Mouse (Mus musculus): ENCODE data around the gene Zgpat.
A peak's percentile ranks its signal among the peaks of the same experiment; 100 is the strongest.

Zgpat gene

GRCm38 (mm10) chr2:181364860-181365596 is at the start of gene Zgpat, which contains the start of gene Arfrp1:
Gene Zgpat, plus strand, starts transcription at chr2:181364928.
Gene Arfrp1, minus strand, starts transcription at chr2:181365404.
- peak; percentile 95 for DNase-seq (ENCODE audit: low spot score)

DNA sequence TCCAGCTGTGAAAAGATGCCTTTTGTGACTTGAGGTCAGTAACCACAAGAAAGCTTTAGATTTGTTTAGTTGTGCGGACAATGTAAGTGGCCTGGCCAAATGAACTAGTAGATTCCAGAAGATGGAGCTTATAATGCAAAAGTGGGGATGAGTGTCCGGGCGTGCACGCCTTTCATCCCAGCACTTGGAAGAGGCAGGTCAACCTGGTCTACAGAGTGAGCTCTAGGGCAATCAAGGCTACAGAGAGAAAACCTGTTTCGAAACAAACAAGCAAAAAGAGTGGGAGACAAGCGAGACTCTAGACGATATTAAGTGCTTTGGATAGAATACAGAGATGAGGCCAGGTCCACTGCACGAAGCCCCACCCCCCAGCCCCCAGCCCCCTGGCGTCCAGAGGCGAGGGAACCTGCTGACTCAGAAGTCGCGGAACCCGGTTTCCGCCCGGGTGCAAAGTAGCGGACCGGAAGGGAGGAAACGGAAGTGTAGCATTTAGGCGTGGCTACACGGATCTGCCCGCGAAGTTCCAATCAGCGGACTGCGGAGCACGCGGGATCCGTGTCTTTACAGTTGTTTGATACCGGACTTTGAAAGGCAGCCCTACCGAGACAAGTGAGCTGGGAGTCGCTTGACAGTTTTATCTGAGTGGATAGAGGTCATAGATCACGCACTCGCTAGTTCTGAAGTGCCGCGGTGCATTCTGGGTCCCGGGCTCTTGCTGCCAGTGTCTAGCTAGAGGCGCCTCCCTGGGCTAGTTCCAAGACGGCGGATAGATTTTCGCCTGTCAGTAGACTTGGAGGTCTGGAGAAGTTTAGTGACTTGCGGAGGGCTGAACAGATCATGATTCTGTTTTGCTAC is 45.3 kb upstream of the Zgpat start, which contains the start of gene Rtel1:
Gene Rtel1 (plus strand): TSS at position 492 of the 855 bp plus-strand sequence.
- peak; percentile 93 for DNase-seq (ENCODE audit: low spot score)

DNA sequence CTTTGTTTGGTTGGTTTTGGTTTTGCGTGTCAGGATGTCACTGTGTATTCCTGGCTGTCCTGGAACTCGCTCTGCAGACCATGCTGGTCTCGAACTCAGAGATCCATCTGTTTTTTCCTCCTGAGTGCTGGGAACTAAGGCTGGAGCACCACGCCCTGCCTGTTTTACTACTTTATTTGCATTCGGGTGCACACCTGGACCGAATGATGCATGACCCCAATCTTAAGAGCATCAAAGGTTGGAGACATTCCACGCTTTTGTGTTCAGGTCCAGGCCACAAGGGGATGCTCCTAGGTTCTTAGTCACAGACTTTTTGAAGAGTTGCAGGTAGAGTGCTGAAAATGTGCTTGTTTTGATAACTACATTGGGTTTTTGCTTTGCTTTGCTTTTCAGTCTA is 44.6 kb upstream of the Zgpat start:
- no peak for DNase-seq (ENCODE audit: low spot score)

GRCm38 (mm10) chr2:181322136-181322535 is 42.6 kb upstream of the Zgpat start:
- no peak for DNase-seq (ENCODE audit: low spot score)

- DNase-seq (ENCODE audit: low spot score) = no peak
These were observed 38.6 kb upstream of the Zgpat start for GRCm38 (mm10) chr2:181326098-181326497.

GRCm38 (mm10) chr2:181332542-181332941 is 32.2 kb upstream of the Zgpat start:
- DNase-seq (ENCODE audit: low spot score) = no peak

GRCm38 (mm10) chr2:181334023-181334422 is 30.7 kb upstream of the Zgpat start:
- peak; percentile 70 for DNase-seq (ENCODE audit: low spot score)

DNA sequence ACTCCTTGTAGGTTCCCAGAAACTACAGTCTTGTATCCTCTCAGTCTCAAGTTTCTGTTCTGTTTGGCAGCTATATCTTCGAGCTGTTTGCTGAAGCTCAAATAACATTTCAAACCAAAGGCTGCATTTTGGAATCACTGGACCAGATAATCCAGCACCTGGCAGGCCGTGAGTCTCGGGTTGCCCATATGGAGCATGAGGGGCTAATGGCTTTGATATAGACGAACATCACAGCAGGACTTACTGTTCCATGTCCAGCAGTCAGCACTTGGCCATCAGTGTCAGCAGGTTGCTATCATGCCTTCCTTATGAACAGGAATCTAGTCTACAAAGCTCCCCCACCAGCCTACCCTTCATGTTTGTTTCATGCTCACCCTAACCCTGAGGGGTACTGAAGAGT is 24.3 kb upstream of the Zgpat start:
- DNase-seq (ENCODE audit: low spot score) = no peak

- DNase-seq (ENCODE audit: low spot score) = no peak
These were observed 22.0 kb upstream of the Zgpat start for GRCm38 (mm10) chr2:181342766-181343165.

GRCm38 (mm10) chr2:181356780-181357179 is 7.9 kb upstream of the Zgpat start:
- no peak for DNase-seq (ENCODE audit: low spot score)

DNA sequence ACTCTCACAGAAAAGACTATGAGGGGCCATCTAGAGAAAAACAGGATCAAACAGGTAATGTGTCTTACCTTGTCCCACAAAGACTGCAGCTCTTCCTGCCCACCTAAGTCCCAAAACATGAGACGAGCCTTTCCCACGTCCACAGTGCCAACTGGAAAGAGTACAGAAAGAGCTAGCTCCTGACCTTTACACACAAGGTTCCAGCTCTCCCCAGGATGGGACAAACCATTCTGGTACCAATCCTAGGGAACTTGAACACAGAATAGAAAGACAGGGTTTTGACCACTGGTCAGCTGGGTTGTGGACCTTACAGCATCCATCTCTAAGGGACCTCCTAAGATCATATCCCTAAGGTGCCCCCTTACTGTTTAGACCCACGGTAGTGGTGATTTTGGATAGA is 782 bp upstream of the Zgpat start:
- no peak for DNase-seq (ENCODE audit: low spot score)

DNA sequence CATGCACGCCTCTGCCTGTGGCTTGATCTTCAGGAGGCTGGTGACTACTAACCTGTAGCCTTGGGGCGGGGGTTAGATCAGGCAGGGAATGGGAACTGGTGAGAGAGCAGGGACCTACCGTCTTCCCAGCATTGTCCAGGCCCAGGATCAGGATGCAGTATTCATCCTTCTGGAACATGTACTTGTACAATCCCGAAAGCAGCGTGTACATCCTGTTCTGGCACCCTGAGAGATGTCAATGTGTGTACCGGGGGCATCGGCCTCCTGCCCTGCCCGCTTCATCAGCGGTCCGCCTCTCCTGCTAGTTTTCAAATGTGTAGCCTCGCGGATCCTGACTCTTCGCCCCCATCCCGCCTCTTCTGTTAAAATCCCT is 255 bp upstream of the Zgpat start:
- DNase-seq (ENCODE audit: low spot score) = no peak

DNA sequence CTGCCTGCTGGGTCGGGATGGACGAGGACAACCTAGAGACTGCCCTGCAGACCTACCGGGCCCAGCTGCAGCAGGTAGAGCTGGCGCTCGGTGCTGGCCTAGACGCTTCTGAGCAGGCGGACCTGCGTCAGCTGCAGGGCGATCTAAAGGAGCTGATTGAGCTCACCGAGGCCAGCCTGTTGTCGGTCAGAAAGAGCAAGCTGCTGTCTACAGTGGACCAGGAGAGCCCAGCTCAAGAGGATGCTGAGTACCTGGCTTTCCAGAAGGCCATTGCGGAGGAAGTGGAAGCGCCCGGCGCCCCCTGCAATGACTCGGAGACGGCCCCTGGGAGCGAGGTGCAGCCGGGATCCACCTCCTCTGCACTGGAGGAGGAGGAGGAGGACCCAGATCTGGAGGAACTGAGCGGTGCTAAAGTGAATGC is 937 bp downstream of the Zgpat start:
- DNase-seq (ENCODE audit: low spot score) = peak; percentile 39

DNA sequence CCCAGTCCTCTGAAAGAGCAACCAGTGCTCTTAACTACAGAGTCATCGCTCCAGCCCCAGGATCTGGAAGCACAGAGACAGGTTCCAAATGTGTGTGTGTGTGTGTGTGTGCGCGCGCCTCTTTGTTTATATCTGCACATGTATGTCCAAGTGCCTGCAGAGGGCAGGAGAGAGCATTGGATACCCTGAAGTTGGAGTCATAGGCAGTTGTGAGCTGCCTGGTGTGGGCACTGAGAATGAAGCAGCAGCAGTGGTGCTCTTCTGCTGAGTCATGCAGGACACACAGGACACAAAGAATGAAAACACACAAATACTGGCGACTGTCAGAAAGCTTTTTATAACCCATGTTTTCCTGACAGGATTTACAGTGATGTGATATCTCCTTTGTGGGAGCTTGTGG is 5.3 kb downstream of the Zgpat start:
- DNase-seq (ENCODE audit: low spot score) = no peak

DNA sequence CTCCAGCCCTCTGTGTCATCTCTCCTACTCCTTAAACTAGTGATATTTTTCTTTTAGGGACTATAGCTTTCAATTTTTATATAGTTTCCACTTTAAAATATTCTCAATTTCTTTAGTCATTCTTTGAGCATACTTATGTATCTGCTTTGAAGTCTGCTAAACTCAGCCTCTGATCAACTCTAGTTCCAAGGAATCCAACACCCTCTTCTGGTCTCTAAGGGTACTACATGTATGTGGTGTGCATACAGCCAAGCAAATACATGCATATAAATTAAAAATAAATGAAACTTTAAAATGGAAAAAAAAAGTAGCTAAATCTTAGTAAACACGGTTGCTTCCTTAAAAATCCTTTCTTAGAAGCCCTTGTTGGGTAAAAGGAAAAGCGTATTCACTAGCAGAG is 11.1 kb downstream of the Zgpat start:
- DNase-seq (ENCODE audit: low spot score) = peak; percentile 56

- no peak for DNase-seq (ENCODE audit: low spot score)
These were observed 12.5 kb downstream of the Zgpat start for GRCm38 (mm10) chr2:181377230-181377629.

GRCm38 (mm10) chr2:181378701-181379100 is 14.0 kb downstream of the Zgpat start:
- DNase-seq (ENCODE audit: low spot score) = no peak

GRCm38 (mm10) chr2:181379778-181380177 is 15.1 kb downstream of the Zgpat start, which contains the start of gene Lime1:
Gene Lime1, plus strand, starts transcription at chr2:181380078.
- DNase-seq (ENCODE audit: low spot score) = no peak

- no peak for DNase-seq (ENCODE audit: low spot score)
These were observed 15.5 kb downstream of the Zgpat start for GRCm38 (mm10) chr2:181380251-181380650.

- DNase-seq (ENCODE audit: low spot score) = no peak
These were observed 16.4 kb downstream of the Zgpat start for GRCm38 (mm10) chr2:181381107-181381506.

DNA sequence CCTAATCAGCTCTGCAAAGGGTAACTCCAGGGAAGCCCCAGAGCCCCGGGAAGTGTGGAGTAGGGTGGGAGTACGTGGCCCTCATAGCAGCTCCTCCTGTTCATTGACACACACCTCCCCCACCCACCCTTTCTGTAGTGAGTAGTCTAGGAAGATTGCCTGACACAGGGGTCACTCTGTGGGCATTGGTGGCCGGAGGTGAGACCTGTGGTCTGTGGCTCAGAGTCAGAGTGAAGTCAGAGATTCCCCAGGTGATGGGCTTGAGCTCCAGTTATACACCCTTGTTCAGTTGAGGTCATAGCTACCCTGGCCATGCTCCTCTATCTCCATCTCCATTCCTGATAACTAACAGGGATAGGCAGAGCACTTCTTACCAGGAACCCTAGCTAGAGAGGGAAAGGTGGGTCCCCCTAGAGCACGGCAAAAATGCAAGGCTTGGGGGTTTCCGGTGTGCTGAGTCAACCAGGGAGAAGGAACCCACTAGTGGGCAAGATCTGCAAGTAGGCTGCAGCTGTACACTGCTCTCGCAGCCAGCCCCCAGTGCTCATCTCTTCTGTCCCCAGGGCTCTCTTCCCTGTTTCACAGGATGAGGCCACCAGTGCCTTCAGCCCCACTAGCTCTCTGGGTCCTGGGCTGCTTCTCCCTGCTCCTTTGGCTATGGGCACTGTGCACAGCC is 17.0 kb downstream of the Zgpat start:
- DNase-seq (ENCODE audit: low spot score) = no peak

GRCm38 (mm10) chr2:181384463-181384862 is 19.7 kb downstream of the Zgpat start:
- DNase-seq (ENCODE audit: low spot score) = no peak
